Mouse (Mus musculus): ENCODE measurements around the gene Pin1rt1. TPM values are rescaled to one million over a fixed set of nuclear protein-coding genes. Genes with fewer than 3 reads are reported as not detected.
A peak's percentile ranks its signal among the peaks of the same experiment; 100 is the strongest.

Gene Pin1rt1
- polyA plus RNA-seq, 1 experiment from 2014 or later: 0.16 TPM

GRCm38 (mm10) chr2:104739691-104740090, 23.5 kb upstream of the Pin1rt1 start:
- 97% methylated on average over 2 of the region's 2 CpGs for WGBS
- DNase-seq (ENCODE audit: low spot score): no peak
- H3K36me3 ChIP-seq (replicated peaks): no peaks in the 10 kb centered on the region
- peaks cover 24% of the 10 kb centered on the region for H3K4me1 ChIP-seq
- H3K9me3 ChIP-seq: no peaks in the 10 kb centered on the region
- no peak overlapping the region for H3K4me3 ChIP-seq
- peaks cover 48% of the 10 kb centered on the region for H3K27me3 ChIP-seq (replicated peaks; ENCODE audit: low read depth, poor library complexity, severe bottlenecking)
- H3K27ac ChIP-seq (replicated peaks): no peak overlapping the region

GRCm38 (mm10) chr2:104736241-104736640, 20.1 kb upstream of the Pin1rt1 start:
- H3K4me1 ChIP-seq: peaks cover 4% of the 10 kb centered on the region; the same call in 1 of the 2 replicates
- peaks cover 17% of the 10 kb centered on the region for H3K27me3 ChIP-seq (replicated peaks; ENCODE audit: low read depth, poor library complexity, severe bottlenecking)
- no peak overlapping the region for H3K27ac ChIP-seq (replicated peaks)
- no peaks in the 10 kb centered on the region for H3K9me3 ChIP-seq
- no peak for DNase-seq (ENCODE audit: low spot score)
- WGBS: 78% methylated on average over 7 of the region's 7 CpGs
- H3K36me3 ChIP-seq (replicated peaks): no peaks in the 10 kb centered on the region
- no peak overlapping the region for H3K4me3 ChIP-seq

GRCm38 (mm10) chr2:104732562-104733256, 16.5 kb upstream of the Pin1rt1 start:
- no peak for DNase-seq (ENCODE audit: low spot score)
- H3K27me3 ChIP-seq (replicated peaks; ENCODE audit: low read depth, poor library complexity, severe bottlenecking): no peaks in the 10 kb centered on the region
- H3K27ac ChIP-seq (replicated peaks): no peak overlapping the region
- 86% methylated on average over 7 of the region's 7 CpGs for WGBS
- H3K36me3 ChIP-seq (replicated peaks): no peaks in the 10 kb centered on the region
- no peaks in the 10 kb centered on the region for H3K9me3 ChIP-seq
- no peak overlapping the region for H3K4me3 ChIP-seq
- H3K4me1 ChIP-seq: no peaks in the 10 kb centered on the region

GRCm38 (mm10) chr2:104732033-104732444, 15.9 kb upstream of the Pin1rt1 start:
- Histone ChIP-seq H3K9me3 (no peaks in the 10 kb centered on the region), H3K4me3 (no peak overlapping the region), H3K4me1 (no peaks in the 10 kb centered on the region), H3K36me3 (replicated peaks) (no peaks in the 10 kb centered on the region), H3K27ac (replicated peaks) (no peak overlapping the region), H3K27me3 (replicated peaks; ENCODE audit: low read depth, poor library complexity, severe bottlenecking) (no peaks in the 10 kb centered on the region)
- WGBS: 85% methylated on average over 9 of the region's 9 CpGs
- no peak for DNase-seq (ENCODE audit: low spot score)

GRCm38 (mm10) chr2:104727369-104727768, 11.2 kb upstream of the Pin1rt1 start:
- H3K4me3 ChIP-seq: no peak overlapping the region
- no peak for DNase-seq (ENCODE audit: low spot score)
- no peaks in the 10 kb centered on the region for H3K27me3 ChIP-seq (replicated peaks; ENCODE audit: low read depth, poor library complexity, severe bottlenecking)
- H3K9me3 ChIP-seq: no peaks in the 10 kb centered on the region
- no peaks in the 10 kb centered on the region for H3K4me1 ChIP-seq
- H3K27ac ChIP-seq (replicated peaks): no peak overlapping the region
- WGBS: 78% methylated on average over 1 of the region's 1 CpGs
- no peaks in the 10 kb centered on the region for H3K36me3 ChIP-seq (replicated peaks)

- Histone ChIP-seq H3K4me1 (no peaks in the 10 kb centered on the region), H3K36me3 (replicated peaks) (no peaks in the 10 kb centered on the region), H3K27me3 (replicated peaks; ENCODE audit: low read depth, poor library complexity, severe bottlenecking) (no peaks in the 10 kb centered on the region), H3K4me3 (no peak overlapping the region), H3K27ac (replicated peaks) (no peak overlapping the region), H3K9me3 (no peaks in the 10 kb centered on the region)
- 93% methylated on average over 3 of the region's 3 CpGs for WGBS
- DNase-seq (ENCODE audit: low spot score): no peak
These were observed 5.8 kb upstream of the Pin1rt1 start for GRCm38 (mm10) chr2:104722021-104722420.

- Histone ChIP-seq H3K27me3 (replicated peaks; ENCODE audit: low read depth, poor library complexity, severe bottlenecking) (peaks cover 12% of the 10 kb centered on the region), H3K4me1 (peaks cover 7% of the 10 kb centered on the region; the same call in 1 of the 2 replicates), H3K4me3 (no peak overlapping the region), H3K9me3 (no peaks in the 10 kb centered on the region), H3K27ac (replicated peaks) (no peak overlapping the region), H3K36me3 (replicated peaks) (no peaks in the 10 kb centered on the region)
- WGBS: 89% methylated on average over 4 of the region's 4 CpGs
- no peak for DNase-seq (ENCODE audit: low spot score)
These were observed 1.6 kb upstream of the Pin1rt1 start for GRCm38 (mm10) chr2:104717827-104718226.

- H3K4me1 ChIP-seq: peaks cover 9% of the 10 kb centered on the region; the same call in 1 of the 2 replicates
- no peak overlapping the region for H3K4me3 ChIP-seq
- DNase-seq (ENCODE audit: low spot score): no peak
- no peaks in the 10 kb centered on the region for H3K36me3 ChIP-seq (replicated peaks)
- WGBS: 94% methylated on average over 2 of the region's 2 CpGs
- peaks cover 12% of the 10 kb centered on the region for H3K27me3 ChIP-seq (replicated peaks; ENCODE audit: low read depth, poor library complexity, severe bottlenecking)
- H3K27ac ChIP-seq (replicated peaks): no peak overlapping the region
- H3K9me3 ChIP-seq: no peaks in the 10 kb centered on the region
These were observed 1.1 kb upstream of the Pin1rt1 start for GRCm38 (mm10) chr2:104717231-104717735.

- 39% methylated on average over 15 of the region's 15 CpGs for WGBS
- Histone ChIP-seq H3K27ac (replicated peaks) (no peak overlapping the region), H3K36me3 (replicated peaks) (no peaks in the 10 kb centered on the region)
These were observed 1.9 kb downstream of the Pin1rt1 start for GRCm38 (mm10) chr2:104714254-104714691.

GRCm38 (mm10) chr2:104712486-104712809, 3.7 kb downstream of the Pin1rt1 start:
- Histone ChIP-seq H3K27ac (replicated peaks) (peak overlapping the region; percentile 97), H3K9me3 (no peaks in the 10 kb centered on the region), H3K4me1 (peaks cover 31% of the 10 kb centered on the region), H3K27me3 (replicated peaks; ENCODE audit: low read depth, poor library complexity, severe bottlenecking) (peaks cover 12% of the 10 kb centered on the region), H3K36me3 (replicated peaks) (no peaks in the 10 kb centered on the region), H3K4me3 (peak overlapping the region; percentile 92)
- DNase-seq (ENCODE audit: low spot score): no peak
- 6% methylated on average over 7 of the region's 7 CpGs for WGBS

More at GRCm38 (mm10) chr2:104714254-104714691, 1.9 kb downstream of the Pin1rt1 start:
- no peaks in the 10 kb centered on the region for H3K9me3 ChIP-seq
- DNase-seq (ENCODE audit: low spot score): peak; percentile 16
- no peak overlapping the region for H3K4me3 ChIP-seq
- H3K27me3 ChIP-seq (replicated peaks; ENCODE audit: low read depth, poor library complexity, severe bottlenecking): peaks cover 12% of the 10 kb centered on the region
- H3K4me1 ChIP-seq: peaks cover 31% of the 10 kb centered on the region

- H3K36me3 ChIP-seq (replicated peaks): no peaks in the 10 kb centered on the region
- WGBS: under 1% methylated on average over 99 of the region's 99 CpGs
- peak; percentile 77 for DNase-seq (ENCODE audit: low spot score)
- peaks cover 31% of the 10 kb centered on the region for H3K4me1 ChIP-seq
- peaks cover 12% of the 10 kb centered on the region for H3K27me3 ChIP-seq (replicated peaks; ENCODE audit: low read depth, poor library complexity, severe bottlenecking)
- H3K4me3 ChIP-seq: peak within 1 kb of the TSS; percentile 92
- H3K9me3 ChIP-seq: no peaks in the 10 kb centered on the region
- peak within 1 kb of the TSS; percentile 97 for H3K27ac ChIP-seq (replicated peaks)
These were observed 4.3 kb downstream of the Pin1rt1 start, which contains the start of gene Tcp11l1 for GRCm38 (mm10) chr2:104711585-104712485. TSS of gene Tcp11l1 (minus strand) at chr2:104712169.

- Histone ChIP-seq H3K36me3 (replicated peaks) (no peaks in the 10 kb centered on the region; the same call in 1 of the 2 replicates), H3K9me3 (no peaks in the 10 kb centered on the region), H3K4me3 (peak overlapping the region; percentile 92), H3K27ac (replicated peaks) (0 out of 2 replicates have a peak overlapping the region, but pooled peaks have one; percentile 97), H3K27me3 (replicated peaks; ENCODE audit: low read depth, poor library complexity, severe bottlenecking) (peaks cover 12% of the 10 kb centered on the region), H3K4me1 (peaks cover 31% of the 10 kb centered on the region)
- DNase-seq (ENCODE audit: low spot score): no peak
- 32% methylated on average over 6 of the region's 6 CpGs for WGBS
These were observed 5.4 kb downstream of the Pin1rt1 start for GRCm38 (mm10) chr2:104710670-104711370.

Measured in embryonic facial prominence, embryonic 10.5 days (tissue).